Mouse (Mus musculus): ENCODE results near the gene March5.

- TF ChIP-seq CTCF (conservative IDR thresholded peaks at IDR 0.05; ENCODE audit: insufficient read depth, insufficient read length, low read depth, low read length) (no peak), POLR2A (IDR thresholded peaks at IDR 0.05; ENCODE audit: low read depth, low read length) (no peak)
Measured at GRCm38 (mm10) chr19:37207303-37208175, at the start of gene March5.

Measured in kidney, adult 2 months (tissue).